Mouse (Mus musculus) spleen, adult 2 months (tissue): ENCODE measurements around the gene Tlx2. TPM values are rescaled to one million over a fixed set of nuclear protein-coding genes. Genes with fewer than 3 reads are reported as not detected.

ENCODE experiments used
- DNase-seq, 2 experiments: peaks; one replicate each; pipeline versions ENCODE4 v3.0.0 to v3.0.0-alpha.2; 2012 to 2021; ENCODE audit warnings: low spot score in 2 of 2, low read depth in 1 of 2
- H3K27ac ChIP-seq: fragments of 200-500 bp; 2 replicates; pipeline ENCODE4 v1.5.1; 2012; ENCODE audit warnings: low read length, inconsistent platforms; ENCODE audit not compliant: insufficient read depth
- H3K27me3 ChIP-seq: fragments of 200-500 bp; 2 replicates; pipeline ENCODE4 v1.6.1; 2012; ENCODE audit warnings: mild to moderate bottlenecking, moderate library complexity, low read length, inconsistent platforms; ENCODE audit not compliant: control insufficient read depth, insufficient read depth
- H3K36me3 ChIP-seq: fragments of 200-500 bp; 2 replicates; pipeline ENCODE4 v1.6.1; 2012; ENCODE audit warnings: mild to moderate bottlenecking, low read length, inconsistent platforms; ENCODE audit not compliant: control insufficient read depth, insufficient read depth
- H3K4me1 ChIP-seq: fragments of 200-500 bp; 2 replicates; pipeline ENCODE4 v1.6.1; 2011; ENCODE audit warnings: inconsistent platforms; ENCODE audit not compliant: control insufficient read depth, insufficient read depth, insufficient read length
- H3K4me3 ChIP-seq: fragments of 200-500 bp; 2 replicates; pipeline ENCODE4 v1.5.1; 2011; ENCODE audit warnings: mild to moderate bottlenecking, inconsistent platforms; ENCODE audit not compliant: insufficient read depth, insufficient read length; ENCODE audit errors: extremely low read depth
- CTCF ChIP-seq: fragments of 200-500 bp; IDR thresholded peaks from 2 replicates; pipeline ENCODE4 v1.5.1; 2011; ENCODE audit warnings: mild to moderate bottlenecking, inconsistent platforms; ENCODE audit not compliant: insufficient read depth, insufficient read length, insufficient replicate concordance; ENCODE audit errors: extremely low read depth
- POLR2A ChIP-seq: fragments of 200-500 bp; IDR thresholded peaks from 2 replicates; pipeline ENCODE4 v1.6.1; 2011; ENCODE audit warnings: low read depth, low read length, inconsistent platforms
- WGBS: fragments of 180-500 bp; shearing (Covaris S2); methylation state at CpG from one replicate; pipeline ENCODE4 v1.1.7; 2018; 5-methylcytosine and 5-hydroxymethylcytosine counted together
- polyA plus RNA-seq: library from polyadenylated mRNA; depleted of rRNA; stranded (reverse); fragments of >200 nt; gene quantifications from 2 replicates; pipeline ENCODE4 v1.2.3, GENCODE M21; 2012; rRNA removed

Gene Tlx2
- polyA plus RNA-seq: 0.11 and 0.16 TPM in 2 replicates

DNA sequence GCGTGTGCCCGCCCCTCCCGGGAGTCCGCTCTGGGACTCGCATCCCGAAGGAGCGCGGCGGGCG lies at the start of gene Tlx2:
Tlx2 (minus strand) TSS at position 47 of the 64 bp plus-strand sequence.
- DNase-seq: no peak
- H3K4me3 ChIP-seq: 0 out of 2 replicates have a peak within 1 kb of the TSS, but pooled peaks have one; percentile 3
- 1% methylated on average over 10 of the region's 10 CpGs for WGBS
- TF ChIP-seq POLR2A (no peak), CTCF (no peak)
- peaks cover 26% of the 10 kb centered on the region for H3K4me1 ChIP-seq
- peaks cover 33% of the 10 kb centered on the region for H3K27me3 ChIP-seq
- H3K36me3 ChIP-seq: no peaks in the 10 kb centered on the region
- H3K27ac ChIP-seq: no peak within 1 kb of the TSS

DNA sequence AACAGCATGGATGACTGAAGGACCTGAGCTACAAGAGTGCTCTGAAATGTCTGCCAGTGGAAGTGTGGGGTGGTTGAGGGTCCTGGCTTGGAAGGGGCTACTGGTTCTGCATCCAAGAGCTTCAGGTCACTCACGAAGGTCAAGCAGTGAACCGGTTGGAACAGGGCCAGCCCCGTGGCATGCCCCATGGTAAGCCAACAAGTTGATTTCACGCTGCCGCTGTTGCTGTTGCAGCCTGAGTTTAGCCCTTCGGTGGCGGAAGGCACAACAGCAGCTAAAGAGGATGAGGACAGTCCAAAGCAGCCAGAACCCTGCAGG lies 49.6 kb upstream of the Tlx2 start:
- H3K36me3 ChIP-seq: peaks cover 2% of the 10 kb centered on the region
- TF ChIP-seq CTCF: no peak
- TF ChIP-seq POLR2A: no peak
- H3K4me3 ChIP-seq: no peak overlapping the region
- DNase-seq: no peak
- peaks cover 28% of the 10 kb centered on the region for H3K4me1 ChIP-seq
- H3K27ac ChIP-seq: no peak overlapping the region
- no peaks in the 10 kb centered on the region for H3K27me3 ChIP-seq
- 44% methylated on average over 7 of the region's 7 CpGs for WGBS

DNA sequence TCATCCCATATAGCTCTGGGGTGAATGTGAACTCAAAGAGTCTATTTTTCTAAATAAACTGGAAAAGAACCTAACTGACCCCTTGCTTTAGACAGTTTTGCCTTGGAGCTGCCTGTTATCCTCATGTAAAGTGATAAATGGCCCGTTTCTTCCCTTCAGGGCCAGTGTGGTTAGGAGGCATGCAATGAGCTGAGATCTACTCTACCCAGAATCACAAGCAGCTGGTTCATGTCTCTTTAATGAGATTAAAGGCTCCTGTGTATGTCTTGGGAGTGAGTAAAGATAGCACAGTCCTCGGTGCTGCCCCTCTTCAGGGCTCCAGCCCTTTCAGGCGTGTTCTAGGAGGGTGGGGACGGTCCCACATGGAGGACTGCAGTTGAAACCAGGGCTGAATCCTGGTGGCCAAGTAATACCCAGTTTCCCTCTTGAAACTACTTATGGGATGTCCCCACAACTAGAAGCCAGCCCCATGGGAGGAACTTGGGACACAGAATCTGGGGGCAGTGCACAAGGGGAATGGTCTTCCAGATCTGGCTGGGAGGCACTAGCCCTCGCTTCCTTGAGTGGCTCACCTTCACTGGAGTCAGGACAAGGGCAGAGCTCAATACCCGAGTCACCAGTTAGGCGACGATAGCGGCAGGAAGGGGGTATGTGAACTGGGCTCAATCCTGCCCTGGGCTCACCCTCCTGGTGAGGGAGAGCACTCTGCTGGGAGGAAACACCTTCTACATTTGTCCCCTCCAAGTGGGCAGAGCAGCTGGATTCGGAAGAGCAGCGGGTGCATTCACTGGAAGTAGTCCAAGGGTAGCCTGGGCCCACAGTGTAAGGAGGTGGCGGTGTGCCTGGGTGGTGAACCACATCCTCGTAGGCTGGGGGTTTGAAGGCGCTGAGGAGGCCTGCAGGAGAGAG lies 49.0 kb upstream of the Tlx2 start:
- DNase-seq: no peak
- Histone ChIP-seq H3K4me3 (no peak overlapping the region), H3K27ac (no peak overlapping the region), H3K36me3 (peaks cover 2% of the 10 kb centered on the region), H3K4me1 (peaks cover 24% of the 10 kb centered on the region), H3K27me3 (no peaks in the 10 kb centered on the region)
- no peak for TF ChIP-seq CTCF
- no peak for TF ChIP-seq POLR2A
- WGBS: 55% methylated on average over 14 of the region's 14 CpGs

DNA sequence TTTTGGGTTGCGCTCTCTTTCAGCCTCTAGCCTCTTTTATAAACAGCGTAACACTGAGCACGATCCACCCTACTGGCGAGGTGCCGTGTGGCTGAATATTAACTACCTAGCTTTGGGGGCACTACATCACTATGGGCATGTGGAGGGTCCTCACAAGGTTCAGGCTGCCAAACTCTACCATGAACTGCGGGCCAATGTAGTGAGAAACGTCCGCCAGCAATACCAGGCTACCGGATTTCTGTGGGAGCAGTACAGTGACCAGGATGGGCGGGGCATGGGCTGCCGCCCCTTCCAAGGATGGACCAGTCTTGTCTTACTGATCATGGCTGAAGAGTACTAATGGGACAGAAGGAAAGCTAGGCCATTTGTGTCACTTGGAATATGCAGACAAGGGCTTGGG lies 48.3 kb upstream of the Tlx2 start:
- Histone ChIP-seq H3K4me3 (no peak overlapping the region), H3K36me3 (peaks cover 2% of the 10 kb centered on the region), H3K27me3 (no peaks in the 10 kb centered on the region), H3K27ac (no peak overlapping the region), H3K4me1 (peaks cover 22% of the 10 kb centered on the region)
- TF ChIP-seq POLR2A (no peak), CTCF (no peak)
- WGBS: 92% methylated on average over 11 of the region's 11 CpGs
- DNase-seq: no peak

DNA sequence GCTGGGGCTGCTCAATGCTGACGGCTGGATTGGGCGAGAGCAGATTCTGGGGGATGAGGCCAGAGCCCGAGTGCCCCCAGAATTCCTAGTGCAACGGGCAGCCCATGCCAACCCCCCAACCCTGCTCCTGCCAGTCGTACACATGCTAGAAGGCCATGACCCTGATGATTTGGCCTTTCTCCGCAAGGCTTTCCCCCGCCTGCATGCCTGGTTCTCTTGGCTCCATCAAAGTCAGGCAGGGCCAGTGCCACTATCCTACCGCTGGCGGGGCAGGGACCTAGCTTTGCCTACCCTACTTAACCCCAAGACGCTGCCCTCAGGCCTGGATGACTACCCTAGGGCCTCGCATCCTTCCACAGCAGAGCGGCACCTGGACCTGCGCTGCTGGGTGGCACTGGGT lies 47.5 kb upstream of the Tlx2 start:
- WGBS: 96% methylated on average over 13 of the region's 13 CpGs
- Histone ChIP-seq H3K4me1 (peaks cover 22% of the 10 kb centered on the region), H3K36me3 (peaks cover 2% of the 10 kb centered on the region), H3K27ac (no peak overlapping the region), H3K4me3 (no peak overlapping the region), H3K27me3 (no peaks in the 10 kb centered on the region)
- TF ChIP-seq POLR2A (no peak), CTCF (no peak)
- no peak for DNase-seq

DNA sequence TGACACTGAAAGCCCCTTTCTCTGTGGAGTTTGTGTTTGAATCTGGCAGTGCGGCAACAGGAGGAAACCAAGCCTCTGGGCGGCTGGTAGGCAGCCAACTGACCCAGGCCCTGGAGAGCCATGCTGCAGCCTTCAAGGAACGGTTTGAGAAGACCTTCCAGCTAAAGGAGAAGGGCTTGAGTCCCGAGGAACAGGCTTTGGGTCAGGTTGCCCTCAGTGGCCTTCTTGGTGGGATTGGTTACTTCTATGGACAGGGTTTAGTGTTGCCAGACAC lies 47.0 kb upstream of the Tlx2 start:
- H3K4me1 ChIP-seq: peaks cover 19% of the 10 kb centered on the region
- 91% methylated on average over 4 of the region's 4 CpGs for WGBS

DNA sequence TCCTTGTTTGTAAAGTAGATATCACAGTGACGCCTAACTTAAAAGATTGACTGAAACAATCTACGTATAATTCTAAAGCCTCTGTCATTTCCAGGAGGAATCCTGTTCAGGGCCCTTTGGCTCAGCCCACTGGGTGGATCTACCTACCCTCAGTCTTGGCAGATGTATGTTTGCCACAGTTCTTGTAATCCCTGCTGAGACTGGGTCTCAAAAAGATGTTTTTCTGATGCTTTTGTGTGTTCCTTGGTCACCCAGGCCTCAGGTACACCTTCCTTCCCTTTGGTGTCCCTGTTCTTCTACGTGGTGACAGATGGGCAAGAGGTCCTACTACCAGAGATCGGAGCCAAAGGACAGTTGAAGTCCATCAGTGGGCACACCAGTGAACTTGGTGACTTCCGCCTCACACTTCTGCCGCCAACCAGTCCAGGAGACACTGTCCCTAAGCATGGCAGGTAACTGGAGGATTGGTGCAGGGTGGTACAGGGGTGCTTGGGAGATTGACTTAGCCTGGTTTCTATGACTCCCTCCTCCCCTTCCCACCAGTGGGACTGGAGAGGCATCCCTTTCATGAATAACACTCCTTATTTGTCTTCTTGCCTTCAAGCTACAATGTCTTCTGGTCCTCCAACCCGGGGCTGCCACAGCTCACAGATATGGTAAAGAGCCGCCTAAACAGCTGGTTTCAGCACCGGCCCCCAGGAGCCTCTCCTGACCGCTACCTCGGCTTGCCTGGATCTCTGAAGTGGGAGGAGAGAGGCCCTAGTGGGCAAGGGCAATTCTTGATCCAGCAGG lies 46.5 kb upstream of the Tlx2 start:
- WGBS: 85% methylated on average over 11 of the region's 11 CpGs
- no peaks in the 10 kb centered on the region for H3K27me3 ChIP-seq

More for the DNA sequence above, 47.0 kb upstream of the Tlx2 start:
- peaks cover 2% of the 10 kb centered on the region for H3K36me3 ChIP-seq
- H3K27me3 ChIP-seq: no peaks in the 10 kb centered on the region
- H3K4me3 ChIP-seq: no peak overlapping the region
- TF ChIP-seq POLR2A: no peak
- no peak for TF ChIP-seq CTCF
- no peak overlapping the region for H3K27ac ChIP-seq
- DNase-seq: no peak

More for the DNA sequence above, 46.5 kb upstream of the Tlx2 start:
- 0 out of 2 replicates have a peak overlapping the region, but pooled peaks have one; percentile 75 for H3K4me3 ChIP-seq
- H3K4me1 ChIP-seq: peaks cover 17% of the 10 kb centered on the region
- peaks cover 2% of the 10 kb centered on the region for H3K36me3 ChIP-seq
- H3K27ac ChIP-seq: no peak overlapping the region
- no peak for DNase-seq
- no peak for TF ChIP-seq CTCF
- TF ChIP-seq POLR2A: no peak
